Mouse (Mus musculus) kidney, postnatal 0 days (tissue): ENCODE results near the gene Slc25a41. TPM values are rescaled to one million over a fixed set of nuclear protein-coding genes. Genes with fewer than 3 reads are reported as not detected.

ENCODE experiments used
- ATAC-seq: fragments of 200-750 bp; cut with Nextera tagmentation; replicated peaks from 2 replicates; pipeline ENCODE4 v1.8.0; 2017; ENCODE audit warnings: low read depth, moderate number of reproducible peaks, moderate TSS enrichment, moderate library complexity; ENCODE audit not compliant: low FRiP score
- DNase-seq: peaks from one replicate; pipeline ENCODE4 v3.0.0-alpha.2; 2016; ENCODE audit warnings: low spot score
- H3K27ac ChIP-seq: fragments of 300-500 bp; sonication (generic); 2 replicates; pipeline ENCODE4 v1.5.1; 2014; ENCODE audit warnings: mild to moderate bottlenecking
- H3K27me3 ChIP-seq: fragments of 300-500 bp; sonication (generic); 2 replicates; pipeline ENCODE4 v1.6.1; 2014; ENCODE audit warnings: low read length, mixed read lengths; ENCODE audit not compliant: insufficient read depth
- H3K36me3 ChIP-seq: fragments of 300-500 bp; sonication (generic); 2 replicates; pipeline ENCODE4 v1.6.1; 2014; ENCODE audit warnings: low read length, mixed read lengths; ENCODE audit not compliant: insufficient read depth
- H3K4me1 ChIP-seq: fragments of 300-500 bp; sonication (generic); replicated peaks from 2 replicates; pipeline ENCODE4 v1.6.1; 2014; ENCODE audit warnings: antibody characterized with exemption, low read length, mixed read lengths; ENCODE audit not compliant: insufficient read depth
- H3K4me2 ChIP-seq: fragments of 300-500 bp; sonication (generic); 2 replicates; pipeline ENCODE4 v1.6.1; 2014; ENCODE audit warnings: mild to moderate bottlenecking, low read length, moderate library complexity, mixed read lengths
- H3K4me3 ChIP-seq: fragments of 300-500 bp; sonication (generic); replicated peaks from 2 replicates; pipeline ENCODE4 v1.5.1; 2014; ENCODE audit warnings: low read depth, low read length
- H3K9ac ChIP-seq: fragments of 300-500 bp; sonication (generic); 2 replicates; pipeline ENCODE4 v1.6.1; 2014; ENCODE audit warnings: low read depth, low read length
- H3K9me3 ChIP-seq: fragments of 300-500 bp; sonication (generic); replicated peaks from 2 replicates; pipeline ENCODE4 v1.6.1; 2016; ENCODE audit warnings: low read length, inconsistent platforms, mixed read lengths
- CTCF ChIP-seq: IDR thresholded peaks from 2 replicates; pipeline ENCODE4 v1.5.1; 2016; ENCODE audit warnings: antibody characterized with exemption, low read depth, mild to moderate bottlenecking, moderate library complexity
- WGBS: fragments of 180-500 bp; shearing (Covaris S2); extraction: QIAGEN DNeasy Blood & Tissue Kit; methylation state at CpG from one replicate; pipeline ENCODE4 v1.1.7; 2014; 5-methylcytosine and 5-hydroxymethylcytosine counted together
- polyA plus RNA-seq: library from polyadenylated mRNA; unstranded; fragments of >200 nt; fragmentation: Nextera tagmentation; extraction: Ambion mirVana; gene quantifications from 2 replicates; pipeline ENCODE4 v1.2.1, GENCODE M21; 2015

Gene Slc25a41
- polyA plus RNA-seq, 1 experiment from 2014 or later = not detected

- ATAC-seq (no peak), DNase-seq (no peak)
- TF ChIP-seq CTCF = no peak
- Histone ChIP-seq H3K4me1 (peaks cover 8% of the 10 kb centered on the region; the same call in 1 of the 2 replicates), H3K27me3 (no peaks in the 10 kb centered on the region), H3K9ac (no peak overlapping the region), H3K36me3 (peaks cover 30% of the 10 kb centered on the region), H3K4me3 (no peak overlapping the region), H3K9me3 (no peaks in the 10 kb centered on the region), H3K27ac (no peak overlapping the region), H3K4me2 (no peak overlapping the region)
- WGBS = 95% methylated on average over 9 of the region's 9 CpGs
Observed at GRCm38 (mm10) chr17:56999414-56999813, 42.0 kb downstream of the Slc25a41 start.

- TF ChIP-seq CTCF = peak; percentile 89
Observed at GRCm38 (mm10) chr17:56997029-56997667, 44.3 kb downstream of the Slc25a41 start, which contains the start of gene Alkbh7. TSS of gene Alkbh7 (plus strand) at chr17:56997339.

GRCm38 (mm10) chr17:56996506-56996905 is 44.9 kb downstream of the Slc25a41 start:
- H3K9ac ChIP-seq = no peak overlapping the region
- no peak overlapping the region for H3K27ac ChIP-seq
- no peaks in the 10 kb centered on the region for H3K27me3 ChIP-seq
- no peaks in the 10 kb centered on the region for H3K9me3 ChIP-seq
- peaks cover 8% of the 10 kb centered on the region; the same call in 1 of the 2 replicates for H3K4me1 ChIP-seq
- TF ChIP-seq CTCF = no peak
- WGBS = 73% methylated on average over 2 of the region's 2 CpGs
- no peak overlapping the region for H3K4me3 ChIP-seq
- DNase-seq (no peak), ATAC-seq (no peak)
- H3K4me2 ChIP-seq = 0 out of 2 replicates have a peak overlapping the region, but pooled peaks have one; percentile 75
- H3K36me3 ChIP-seq = peaks cover 28% of the 10 kb centered on the region

More at GRCm38 (mm10) chr17:56997029-56997667, 44.3 kb downstream of the Slc25a41 start, which contains the start of gene Alkbh7:
- no peaks in the 10 kb centered on the region for H3K9me3 ChIP-seq
- no peaks in the 10 kb centered on the region for H3K27me3 ChIP-seq
- under 1% methylated on average over 38 of the region's 38 CpGs for WGBS
- peak within 1 kb of the TSS; percentile 84 for H3K27ac ChIP-seq
- peak within 1 kb of the TSS; percentile 75 for H3K4me2 ChIP-seq
- peaks cover 28% of the 10 kb centered on the region for H3K36me3 ChIP-seq
- peak within 1 kb of the TSS; percentile 72 for H3K9ac ChIP-seq
- peaks cover 8% of the 10 kb centered on the region; the same call in 1 of the 2 replicates for H3K4me1 ChIP-seq
- peak within 1 kb of the TSS; percentile 83 for H3K4me3 ChIP-seq
- DNase-seq = peak; percentile 100
- peak; percentile 99 for ATAC-seq

GRCm38 (mm10) chr17:56995046-56995445 is 46.4 kb downstream of the Slc25a41 start:
- TF ChIP-seq CTCF = no peak
- no peaks in the 10 kb centered on the region for H3K27me3 ChIP-seq
- no peaks in the 10 kb centered on the region for H3K9me3 ChIP-seq
- WGBS = 90% methylated on average over 8 of the region's 8 CpGs
- no peak overlapping the region for H3K9ac ChIP-seq
- no peak for DNase-seq
- H3K27ac ChIP-seq = no peak overlapping the region
- no peak for ATAC-seq
- H3K4me1 ChIP-seq = peaks cover 14% of the 10 kb centered on the region
- H3K36me3 ChIP-seq = peaks cover 28% of the 10 kb centered on the region
- no peak overlapping the region for H3K4me2 ChIP-seq
- no peak overlapping the region for H3K4me3 ChIP-seq

GRCm38 (mm10) chr17:56990966-56991365 is 50.5 kb downstream of the Slc25a41 start:
- DNase-seq (no peak), ATAC-seq (no peak)
- Histone ChIP-seq H3K4me1 (peaks cover 6% of the 10 kb centered on the region; the same call in 1 of the 2 replicates), H3K4me2 (peak overlapping the region; percentile 89), H3K27ac (no peak overlapping the region), H3K9me3 (no peaks in the 10 kb centered on the region), H3K27me3 (no peaks in the 10 kb centered on the region), H3K36me3 (peaks cover 25% of the 10 kb centered on the region), H3K9ac (peak overlapping the region; percentile 66; the same call in 1 of the 2 replicates), H3K4me3 (peak overlapping the region; percentile 62)
- 82% methylated on average over 2 of the region's 2 CpGs for WGBS
- TF ChIP-seq CTCF = no peak

- no peaks in the 10 kb centered on the region for H3K9me3 ChIP-seq
- ATAC-seq = peak; percentile 96
- H3K36me3 ChIP-seq = peaks cover 18% of the 10 kb centered on the region
- no peak for TF ChIP-seq CTCF
- peak within 1 kb of the TSS; percentile 66 for H3K9ac ChIP-seq
- peak within 1 kb of the TSS; percentile 67; the same call in 1 of the 2 replicates for H3K27ac ChIP-seq
- H3K4me2 ChIP-seq = peak within 1 kb of the TSS; percentile 89
- DNase-seq = peak; percentile 98
- WGBS = under 1% methylated on average over 52 of the region's 52 CpGs
- H3K4me3 ChIP-seq = peak within 1 kb of the TSS; percentile 62
- peaks cover 6% of the 10 kb centered on the region; the same call in 1 of the 2 replicates for H3K4me1 ChIP-seq
- H3K27me3 ChIP-seq = no peaks in the 10 kb centered on the region
Observed at GRCm38 (mm10) chr17:56990115-56990746, 51.2 kb downstream of the Slc25a41 start, which contains the start of gene Clpp. TSS of gene Clpp (plus strand) at chr17:56990305.
